Mouse (Mus musculus): ENCODE measurements at regions not wholly inside any gene's neighbourhood (a gene's known extent, or its start where the extent isn't known, plus 50 kb on each side); places are given as distances from the start of the nearest gene placed in this dataset.
"Not testable (repeated sequence)": the region's sequence is repeated elsewhere in the genome, so short reads cannot be mapped to it uniquely, and the experiment has no call there.

- Histone ChIP-seq H3K36me3 (ENCODE audit: insufficient read depth, low read length) (no peaks in the 10 kb centered on the region), H3K4me3 (ENCODE audit: low read length) (no peak overlapping the region), H3K9ac (replicated peaks; ENCODE audit: low read length) (no peak overlapping the region), H3K27ac (ENCODE audit: low read length) (no peak overlapping the region), H3K4me2 (replicated peaks; ENCODE audit: low read depth, low read length) (no peak overlapping the region), H3K27me3 (ENCODE audit: insufficient read depth, low read length) (no peaks in the 10 kb centered on the region), H3K4me1 (ENCODE audit: insufficient read depth, low read length) (no peaks in the 10 kb centered on the region), H3K9me3 (ENCODE audit: low read length) (no peaks in the 10 kb centered on the region)
- 22% methylated on average over 4 of the region's 4 CpGs for WGBS
- peak; percentile 31; the same call in 1 of the 2 replicates for ATAC-seq (ENCODE audit: low FRiP score, low TSS enrichment)
Observed at GRCm38 (mm10) chr9:15420677-15421076, 63.1 kb upstream of the Cep295 start.

GRCm38 (mm10) chr9:15421864-15422263, 64.3 kb upstream of the Cep295 start:
- H3K9ac ChIP-seq (replicated peaks; ENCODE audit: low read length) = no peak overlapping the region
- no peaks in the 10 kb centered on the region for H3K9me3 ChIP-seq (ENCODE audit: low read length)
- no peak overlapping the region for H3K27ac ChIP-seq (ENCODE audit: low read length)
- no peak for ATAC-seq (ENCODE audit: low FRiP score, low TSS enrichment)
- no peaks in the 10 kb centered on the region for H3K36me3 ChIP-seq (ENCODE audit: insufficient read depth, low read length)
- no peaks in the 10 kb centered on the region for H3K27me3 ChIP-seq (ENCODE audit: insufficient read depth, low read length)
- no peak overlapping the region for H3K4me3 ChIP-seq (ENCODE audit: low read length)
- H3K4me1 ChIP-seq (ENCODE audit: insufficient read depth, low read length) = no peaks in the 10 kb centered on the region
- H3K4me2 ChIP-seq (replicated peaks; ENCODE audit: low read depth, low read length) = no peak overlapping the region
- 48% methylated on average over 10 of the region's 10 CpGs for WGBS

- not testable (repeated sequence) for H3K4me2 ChIP-seq (replicated peaks; ENCODE audit: low read depth, low read length); H3K4me1 ChIP-seq (ENCODE audit: insufficient read depth, low read length); H3K27me3 ChIP-seq (ENCODE audit: insufficient read depth, low read length); H3K27ac ChIP-seq (ENCODE audit: low read length); H3K9ac ChIP-seq (replicated peaks; ENCODE audit: low read length); H3K4me3 ChIP-seq (ENCODE audit: low read length); ATAC-seq (ENCODE audit: low FRiP score, low TSS enrichment); H3K36me3 ChIP-seq (ENCODE audit: insufficient read depth, low read length); H3K9me3 ChIP-seq (ENCODE audit: low read length)
- WGBS = 67% methylated on average over 11 of the region's 11 CpGs
Observed at GRCm38 (mm10) chr9:15434279-15434678, 59.0 kb upstream of the Smco4 start.

- Histone ChIP-seq H3K27me3 (ENCODE audit: insufficient read depth, low read length) (no peaks in the 10 kb centered on the region), H3K9ac (replicated peaks; ENCODE audit: low read length) (no peak overlapping the region), H3K9me3 (ENCODE audit: low read length) (no peaks in the 10 kb centered on the region), H3K4me3 (ENCODE audit: low read length) (no peak overlapping the region), H3K27ac (ENCODE audit: low read length) (no peak overlapping the region), H3K36me3 (ENCODE audit: insufficient read depth, low read length) (no peaks in the 10 kb centered on the region), H3K4me2 (replicated peaks; ENCODE audit: low read depth, low read length) (no peak overlapping the region), H3K4me1 (ENCODE audit: insufficient read depth, low read length) (0 out of 2 replicates have a peak, but pooled peaks cover 5% of the 10 kb centered on the region)
- peak; percentile 65 for ATAC-seq (ENCODE audit: low FRiP score, low TSS enrichment)
- 38% methylated on average over 4 of the region's 4 CpGs for WGBS
Observed at GRCm38 (mm10) chr9:15439319-15439980, 53.8 kb upstream of the Smco4 start.

GRCm38 (mm10) chr9:15442131-15442530, 51.1 kb upstream of the Smco4 start:
- Histone ChIP-seq H3K4me1 (ENCODE audit: insufficient read depth, low read length) (0 out of 2 replicates have a peak, but pooled peaks cover 5% of the 10 kb centered on the region), H3K36me3 (ENCODE audit: insufficient read depth, low read length) (no peaks in the 10 kb centered on the region), H3K27me3 (ENCODE audit: insufficient read depth, low read length) (no peaks in the 10 kb centered on the region), H3K27ac (ENCODE audit: low read length) (no peak overlapping the region), H3K4me3 (ENCODE audit: low read length) (no peak overlapping the region), H3K9ac (replicated peaks; ENCODE audit: low read length) (no peak overlapping the region), H3K4me2 (replicated peaks; ENCODE audit: low read depth, low read length) (no peak overlapping the region), H3K9me3 (ENCODE audit: low read length) (no peaks in the 10 kb centered on the region)
- WGBS = 88% methylated on average over 4 of the region's 4 CpGs
- no peak for ATAC-seq (ENCODE audit: low FRiP score, low TSS enrichment)

Measured in kidney, embryonic 16.5 days (tissue).